ENCODE assay signal across 13 mouse cellular contexts in the genomic region with DNA sequence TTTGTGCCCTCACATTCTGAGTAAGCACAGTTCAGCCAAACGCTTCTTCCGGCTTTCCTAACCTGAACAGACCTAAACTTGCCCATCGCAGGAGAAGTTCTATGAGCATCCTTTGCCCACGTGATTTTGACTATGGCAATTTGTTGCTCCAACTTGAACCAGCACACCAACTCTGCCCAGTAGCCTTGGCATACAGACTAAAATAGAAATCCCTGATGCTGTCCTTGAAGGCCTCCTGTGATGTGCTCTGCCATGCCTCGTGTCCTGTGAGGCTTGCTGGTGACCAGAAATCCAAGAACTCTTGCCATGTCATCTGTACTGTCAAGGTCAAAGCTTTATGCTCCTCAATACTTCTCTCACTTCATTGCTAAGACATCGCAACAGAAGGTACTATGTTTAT.
"Had no signal": no experiment of that assay in that cellular context is flagged by ENCODE, and none has a peak within 500 bp of the region (broad histone marks: within the 10 kb centered on the region; RNA-seq: fewer than 3 reads in every experiment).

No protein-coding gene starts in this region.

- DNase-seq: gastrocnemius, postnatal 25 days; heart, adult 18-20 months; heart, postnatal 14 days; heart, postnatal 36 days; kidney, adult 11 months; kidney, adult 2 months; kidney, adult 9 months; kidney, postnatal 14 days; kidney, postnatal 36 days; layer of hippocampus, adult 9-11 months; layer of hippocampus, postnatal 36 days; left cerebral cortex, postnatal 4 days; lung, adult 18-20 months had no signal
